Mouse (Mus musculus) hematopoietic stem cell, adult 5-6 weeks (primary cell): ENCODE data around the gene 1700011L22Rik. TPM values are rescaled to one million over a fixed set of nuclear protein-coding genes. Genes with fewer than 3 reads are reported as not detected.

ENCODE experiments used
- ATAC-seq, 2 experiments: fragments of 125-278 bp in 1 of 2; replicated peaks in 1 of 2; 2 replicates each; pipeline ENCODE4 v1.8.0; 2016 to 2017; ENCODE audit warnings: inconsistent platforms in 2 of 2, mild to moderate bottlenecking in 2 of 2, moderate number of reproducible peaks in 2 of 2, low read depth in 1 of 2, moderate TSS enrichment in 1 of 2; ENCODE audit not compliant: low FRiP score in 2 of 2, poor library complexity in 2 of 2, severe bottlenecking in 2 of 2, insufficient read depth in 1 of 2, low TSS enrichment in 1 of 2
- total RNA-seq: library from RNA; stranded (forward); fragments of 172-1452, 232-1000 nt; gene quantifications from 2 replicates; pipeline ENCODE4 v1.2.3, GENCODE M21; 2017

1700011L22Rik gene
- total RNA-seq, 1 experiment from 2014 or later, result not detected

- no peak for ATAC-seq
These were observed 40.2 kb downstream of the 1700011L22Rik start for GRCm38 (mm10) chr8:79208181-79208580.

GRCm38 (mm10) chr8:79206895-79207294 is 41.5 kb downstream of the 1700011L22Rik start:
- ATAC-seq, result no peak

GRCm38 (mm10) chr8:79201446-79202147 is 46.8 kb downstream of the 1700011L22Rik start:
- ATAC-seq, result no peak

GRCm38 (mm10) chr8:79198675-79199074 is 49.7 kb downstream of the 1700011L22Rik start:
- no peak for ATAC-seq

- ATAC-seq, result no peak
These were observed 51.9 kb downstream of the 1700011L22Rik start for GRCm38 (mm10) chr8:79196481-79196880.

GRCm38 (mm10) chr8:79190071-79190470 is 58.3 kb downstream of the 1700011L22Rik start:
- ATAC-seq, result no peak

GRCm38 (mm10) chr8:79185488-79185887 is 62.9 kb downstream of the 1700011L22Rik start:
- no peak for ATAC-seq

- ATAC-seq, result no peak
These were observed 68.7 kb downstream of the 1700011L22Rik start for GRCm38 (mm10) chr8:79179678-79180077.

- ATAC-seq, result no peak
These were observed 72.4 kb downstream of the 1700011L22Rik start for GRCm38 (mm10) chr8:79175991-79176390.

- no peak for ATAC-seq
These were observed 74.8 kb downstream of the 1700011L22Rik start for GRCm38 (mm10) chr8:79173606-79174005.

- ATAC-seq, result no peak
These were observed 83.1 kb downstream of the 1700011L22Rik start for GRCm38 (mm10) chr8:79165276-79165675.

- ATAC-seq, result no peak
These were observed 84.0 kb downstream of the 1700011L22Rik start for GRCm38 (mm10) chr8:79164336-79164735.

GRCm38 (mm10) chr8:79162533-79163308 is 85.6 kb downstream of the 1700011L22Rik start:
- peak; percentile 52 to 56; a peak in 3 of 4 replicates for ATAC-seq

- peak; percentile 69 to 70 for ATAC-seq
These were observed 87.1 kb downstream of the 1700011L22Rik start for GRCm38 (mm10) chr8:79161172-79161778.

Other genes with a start within 250 kb of the 1700011L22Rik start
- 5.7 and 8.5 TPM in 2 replicates for gene Zfp827, start 220.1 kb downstream of the 1700011L22Rik start, total RNA-seq
- 7.7 and 10.7 TPM in 2 replicates for gene Mmaa, start 46.4 kb upstream of the 1700011L22Rik start, total RNA-seq
- gene Smad1, start 150.9 kb upstream of the 1700011L22Rik start, total RNA-seq, result 27.1 and 32.6 TPM in 2 replicates